8 mouse cellular contexts compared by ENCODE assay signal in the genomic region with DNA sequence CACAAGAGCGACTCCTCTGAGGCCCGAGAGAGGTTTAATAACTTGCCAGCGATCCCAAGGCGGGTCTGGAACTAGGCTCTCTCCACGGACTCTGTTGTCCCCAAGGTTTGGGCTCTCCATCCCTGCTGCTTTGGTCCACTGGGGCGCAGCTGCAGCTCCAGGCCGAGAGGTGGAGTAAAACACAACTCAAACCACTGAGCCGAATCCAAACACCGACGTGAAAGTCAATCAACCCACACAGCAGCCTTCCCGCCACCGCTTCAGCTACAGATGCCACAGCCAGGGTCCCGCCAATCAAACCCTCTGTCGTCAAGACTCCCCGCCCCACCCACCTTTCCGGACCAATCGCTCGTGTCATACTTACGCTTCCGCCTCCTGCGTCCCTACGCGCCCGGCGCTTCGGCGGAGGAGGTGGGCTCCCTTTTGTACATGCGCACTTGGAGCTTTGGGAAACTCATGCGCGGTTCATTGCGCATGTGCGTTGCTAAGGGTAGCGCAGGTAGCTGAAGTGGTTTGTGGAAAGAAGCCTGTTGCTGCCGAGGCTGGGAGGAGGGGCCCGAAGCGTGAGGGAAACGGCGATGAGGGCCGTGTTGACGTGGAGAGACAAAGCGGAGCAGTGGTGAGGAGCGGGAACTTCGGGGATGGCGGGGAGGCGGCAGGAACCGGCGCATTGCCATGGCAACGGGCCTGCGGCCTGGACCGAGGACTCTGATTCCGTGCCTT. TPM values are rescaled to one million over a fixed set of nuclear protein-coding genes. Genes with fewer than 3 reads are reported as not detected.
DNase-seq lines count a peak whose midpoint lies in the region; ATAC-seq lines count a peak whose summit lies in the region.

TSS of gene Mbd4 (minus strand) at position 281 of the 723 bp plus-strand sequence.
TSS of gene Ift122 (plus strand) at position 380 of the 723 bp plus-strand sequence.

- WGBS in hindbrain, embryonic 12.5 days, result under 1% methylated on average over 51 of the region's 51 CpGs

- H3K4me3 ChIP-seq in hindbrain, embryonic 12.5 days, result peak within 1 kb of the TSS; percentile 52

- peak; percentile 100 for DNase-seq in NIH3T3 (ENCODE audit: low read depth)
- peak; percentile 98 to 99 for DNase-seq in cerebellum, postnatal 10 days
- DNase-seq in frontal cortex, postnatal 10 days (ENCODE audit: low spot score in 2 of 2), result peak; percentile 98 to 99
- DNase-seq in layer of hippocampus, postnatal 14 days (ENCODE audit: low spot score in 2 of 2), result peak; percentile 98 to 99
- peak; percentile 98 for DNase-seq in lung, postnatal 14 days
- peak; percentile 96 for DNase-seq in retina, adult 2 months (ENCODE audit: low read depth, low spot score)
- DNase-seq in thymus, postnatal 36 days, result peak; percentile 97 to 99

- H3K4me1 ChIP-seq in hindbrain, embryonic 12.5 days, result peaks cover 16% of the 10 kb centered on the region

- peak; percentile 99 for ATAC-seq in hindbrain, embryonic 12.5 days (ENCODE audit: low FRiP score)

- peak within 1 kb of the TSS; percentile 83 for H3K27ac ChIP-seq in hindbrain, embryonic 12.5 days

- H3K36me3 ChIP-seq in hindbrain, embryonic 12.5 days, result peaks cover 8% of the 10 kb centered on the region; the same call in 1 of the 2 replicates

- no peaks in the 10 kb centered on the region for H3K27me3 ChIP-seq in hindbrain, embryonic 12.5 days

- peak within 1 kb of the TSS; percentile 63 for H3K9ac ChIP-seq in hindbrain, embryonic 12.5 days

- no peaks in the 10 kb centered on the region for H3K9me3 ChIP-seq in hindbrain, embryonic 12.5 days (replicated peaks)

- H3K4me2 ChIP-seq in hindbrain, embryonic 12.5 days (replicated peaks), result peak within 1 kb of the TSS; percentile 78

RNA-seq across cellular contexts. Expression of gene Mbd4, which starts in this region (rescaled TPM):
- 19.8 and 22.4 TPM in 2 replicates for polyA plus RNA-seq in hindbrain, embryonic 12.5 days (2016; fragmentation: Nextera tagmentation; extraction: Ambion mirVana)
- total RNA-seq in layer of hippocampus, postnatal 14 days (2021), result 1 to 10 TPM; 5.0 to 5.8 TPM

RNA-seq across cellular contexts. Expression of gene Ift122, which starts in this region (rescaled TPM):
- polyA plus RNA-seq in hindbrain, embryonic 12.5 days (2016; fragmentation: Nextera tagmentation; extraction: Ambion mirVana), result 28.4 and 31.5 TPM in 2 replicates
- 10 to 100 TPM; 23.8 to 24.7 TPM for total RNA-seq in layer of hippocampus, postnatal 14 days (2021)

Comparison
In these comparisons a context has a peak if more than half of its experiments do, and no peak if none do; other contexts are left out.
1. Peak in every context shown above with its lines: DNase-seq, ATAC-seq, H3K4me3 ChIP-seq and H3K27ac ChIP-seq.